Mouse (Mus musculus) kidney, postnatal 14 days (tissue): ENCODE measurements around the gene Raf1.
"Not testable (repeated sequence)": the region's sequence is repeated elsewhere in the genome, so short reads cannot be mapped to it uniquely, and the experiment has no call there.

Experiments used
- DNase-seq: peaks from one replicate; pipeline ENCODE4 v3.0.0; 2022; ENCODE audit warnings: mixed read lengths

Gene Raf1

GRCm38 (mm10) chr6:115681066-115681465, 4.6 kb upstream of the Raf1 start:
- no peak for DNase-seq

- no peak for DNase-seq
Observed at GRCm38 (mm10) chr6:115678012-115678411, 1.6 kb upstream of the Raf1 start.

GRCm38 (mm10) chr6:115677441-115677840, 1.0 kb upstream of the Raf1 start:
- DNase-seq = no peak

- DNase-seq = peak; percentile 80
Observed at GRCm38 (mm10) chr6:115675508-115676336, 713 bp downstream of the Raf1 start.

- DNase-seq = peak; percentile 23
Observed at GRCm38 (mm10) chr6:115675166-115675507, 1.3 kb downstream of the Raf1 start.

GRCm38 (mm10) chr6:115674316-115674715, 2.1 kb downstream of the Raf1 start:
- no peak for DNase-seq

GRCm38 (mm10) chr6:115672700-115673099, 3.7 kb downstream of the Raf1 start:
- DNase-seq = no peak

GRCm38 (mm10) chr6:115666641-115667040, 9.8 kb downstream of the Raf1 start:
- DNase-seq = no peak

- DNase-seq = no peak
Observed at GRCm38 (mm10) chr6:115664268-115664667, 12.2 kb downstream of the Raf1 start.

GRCm38 (mm10) chr6:115658802-115659201, 17.6 kb downstream of the Raf1 start:
- no peak for DNase-seq

GRCm38 (mm10) chr6:115653939-115654338, 22.5 kb downstream of the Raf1 start:
- DNase-seq = no peak

- no peak for DNase-seq
Observed at GRCm38 (mm10) chr6:115651719-115652118, 24.7 kb downstream of the Raf1 start.

GRCm38 (mm10) chr6:115650476-115651427, 25.7 kb downstream of the Raf1 start:
- no peak for DNase-seq

GRCm38 (mm10) chr6:115649792-115650365, 26.6 kb downstream of the Raf1 start:
- DNase-seq = no peak

- no peak for DNase-seq
Observed at GRCm38 (mm10) chr6:115643315-115643714, 33.1 kb downstream of the Raf1 start.

- DNase-seq = not testable (repeated sequence)
Observed at GRCm38 (mm10) chr6:115638188-115638587, 38.2 kb downstream of the Raf1 start.

GRCm38 (mm10) chr6:115634015-115634414, 42.4 kb downstream of the Raf1 start:
- no peak for DNase-seq

GRCm38 (mm10) chr6:115631056-115631795, 45.2 kb downstream of the Raf1 start:
- DNase-seq = peak; percentile 45

GRCm38 (mm10) chr6:115626121-115626520, 50.3 kb downstream of the Raf1 start:
- DNase-seq = no peak

GRCm38 (mm10) chr6:115620942-115621341, 55.5 kb downstream of the Raf1 start:
- DNase-seq = no peak

GRCm38 (mm10) chr6:115619818-115620217, 56.6 kb downstream of the Raf1 start:
- DNase-seq = peak; percentile 52

GRCm38 (mm10) chr6:115615983-115616382, 60.5 kb downstream of the Raf1 start:
- DNase-seq = no peak

- no peak for DNase-seq
Observed at GRCm38 (mm10) chr6:115613793-115614192, 62.6 kb downstream of the Raf1 start.
